Mouse (Mus musculus) liver, adult 2 months (tissue): ENCODE data around the gene Ttc21b. TPM values are rescaled to one million over a fixed set of nuclear protein-coding genes. Genes with fewer than 3 reads are reported as not detected.

Experiments used
- DNase-seq: peaks from one replicate; pipeline ENCODE4 v3.0.0-alpha.2; 2011; ENCODE audit warnings: low read depth, low spot score; ENCODE audit errors: extremely low read depth
- H3K27ac ChIP-seq: fragments of 200-500 bp; replicated peaks from 2 replicates; pipeline ENCODE4 v1.5.1; 2012; ENCODE audit warnings: low read depth, mild to moderate bottlenecking, control low read depth, inconsistent platforms, low read length; ENCODE audit not compliant: insufficient read depth
- H3K27me3 ChIP-seq: fragments of 200-500 bp; 2 replicates; pipeline ENCODE4 v1.6.1; 2012; ENCODE audit warnings: mild to moderate bottlenecking, moderate library complexity, low read length, inconsistent platforms; ENCODE audit not compliant: control insufficient read depth, insufficient read depth
- H3K36me3 ChIP-seq: fragments of 200-500 bp; 2 replicates; pipeline ENCODE4 v1.6.1; 2012; ENCODE audit warnings: low read length, inconsistent platforms; ENCODE audit not compliant: control insufficient read depth, insufficient read depth
- H3K4me1 ChIP-seq: fragments of 200-500 bp; 2 replicates; pipeline ENCODE4 v1.6.1; 2011; ENCODE audit warnings: low read length; ENCODE audit not compliant: control insufficient read depth, insufficient read depth
- H3K4me3 ChIP-seq: fragments of 200-500 bp; 2 replicates; pipeline ENCODE4 v1.5.1; 2011; ENCODE audit warnings: low read depth, mild to moderate bottlenecking, control low read depth, low read length, moderate library complexity; ENCODE audit not compliant: insufficient read depth
- H3K79me2 ChIP-seq: fragments of 200-500 bp; 2 replicates; pipeline ENCODE4 v1.6.1; 2012; ENCODE audit warnings: inconsistent platforms, mild to moderate bottlenecking, low read length, moderate library complexity; ENCODE audit not compliant: control insufficient read depth, insufficient read depth
- H3K9ac ChIP-seq: fragments of 200-500 bp; 2 replicates; pipeline ENCODE4 v1.6.1; 2012; ENCODE audit warnings: low read depth, mild to moderate bottlenecking, control low read depth, inconsistent platforms, low read length
- CTCF ChIP-seq: fragments of 200-500 bp; IDR thresholded peaks from 2 replicates; pipeline ENCODE4 v1.5.1; 2011; ENCODE audit warnings: low read depth, low read length, control low read depth
- POLR2A ChIP-seq: fragments of 200-500 bp; IDR thresholded peaks from 2 replicates; pipeline ENCODE4 v1.6.1; 2011; ENCODE audit warnings: low read length, control low read depth; ENCODE audit not compliant: insufficient read depth; ENCODE audit errors: extremely low read depth
- WGBS: fragments of 180-500 bp; shearing (Covaris S2); methylation state at CpG from one replicate; pipeline ENCODE4 v1.1.7; 2018; 5-methylcytosine and 5-hydroxymethylcytosine counted together
- polyA plus RNA-seq: library from polyadenylated mRNA; depleted of rRNA; stranded (reverse); fragments of >200 nt; gene quantifications from 2 replicates; pipeline ENCODE4 v1.2.3, GENCODE M21; 2012
- total RNA-seq: library from RNA; depleted of rRNA; stranded (reverse); fragments of >200 nt; gene quantifications from 2 replicates; pipeline ENCODE4 v1.2.3, GENCODE M21; 2014

Gene Ttc21b
- total and polyA plus RNA-seq, 2 experiments = 1.0 to 3.7 TPM

GRCm38 (mm10) chr2:66165025-66165424 lies 91.4 kb downstream of the Ttc21b start:
- H3K36me3 ChIP-seq = no peaks in the 10 kb centered on the region
- TF ChIP-seq POLR2A (no peak), CTCF (no peak)
- no peaks in the 10 kb centered on the region for H3K79me2 ChIP-seq
- no peak for DNase-seq
- no peak overlapping the region for H3K9ac ChIP-seq
- WGBS = 92% methylated on average over 8 of the region's 8 CpGs
- H3K4me1 ChIP-seq = no peaks in the 10 kb centered on the region
- H3K27me3 ChIP-seq = no peaks in the 10 kb centered on the region
- H3K4me3 ChIP-seq = no peak overlapping the region
- no peak overlapping the region for H3K27ac ChIP-seq

GRCm38 (mm10) chr2:66158140-66158915 lies 98.1 kb downstream of the Ttc21b start:
- peak; percentile 5 for DNase-seq
- 59% methylated on average over 7 of the region's 7 CpGs for WGBS
- Histone ChIP-seq H3K79me2 (no peaks in the 10 kb centered on the region), H3K4me1 (no peaks in the 10 kb centered on the region), H3K4me3 (no peak overlapping the region), H3K36me3 (no peaks in the 10 kb centered on the region), H3K27ac (no peak overlapping the region), H3K9ac (no peak overlapping the region), H3K27me3 (no peaks in the 10 kb centered on the region)
- TF ChIP-seq POLR2A (no peak), CTCF (no peak)

DNA sequence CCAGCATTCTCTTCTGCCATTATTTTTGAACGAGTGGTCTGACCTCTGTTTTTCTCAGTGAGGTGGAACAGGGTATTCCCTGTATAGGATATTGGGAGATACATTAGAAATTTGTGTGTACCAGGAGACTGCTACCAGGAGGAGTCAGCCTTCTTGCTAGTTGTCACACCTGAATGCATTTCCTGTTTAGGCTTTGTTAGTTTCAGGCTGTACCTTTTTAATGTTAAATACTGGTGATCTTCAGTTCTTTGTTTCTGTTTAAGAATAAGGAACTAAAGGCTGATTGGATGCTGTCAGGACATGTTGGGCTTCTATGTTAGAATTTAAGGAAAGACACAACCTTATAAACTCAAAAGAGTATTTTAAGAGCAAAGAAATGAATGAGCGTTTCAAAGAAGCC lies 105.0 kb downstream of the Ttc21b start:
- no peaks in the 10 kb centered on the region for H3K27me3 ChIP-seq
- no peak overlapping the region for H3K27ac ChIP-seq
- no peaks in the 10 kb centered on the region for H3K79me2 ChIP-seq
- no peaks in the 10 kb centered on the region for H3K4me1 ChIP-seq
- DNase-seq = no peak
- H3K4me3 ChIP-seq = no peak overlapping the region
- no peak overlapping the region for H3K9ac ChIP-seq
- no peaks in the 10 kb centered on the region for H3K36me3 ChIP-seq
- TF ChIP-seq CTCF (no peak), POLR2A (no peak)
- WGBS = 79% methylated on average over 2 of the region's 2 CpGs

DNA sequence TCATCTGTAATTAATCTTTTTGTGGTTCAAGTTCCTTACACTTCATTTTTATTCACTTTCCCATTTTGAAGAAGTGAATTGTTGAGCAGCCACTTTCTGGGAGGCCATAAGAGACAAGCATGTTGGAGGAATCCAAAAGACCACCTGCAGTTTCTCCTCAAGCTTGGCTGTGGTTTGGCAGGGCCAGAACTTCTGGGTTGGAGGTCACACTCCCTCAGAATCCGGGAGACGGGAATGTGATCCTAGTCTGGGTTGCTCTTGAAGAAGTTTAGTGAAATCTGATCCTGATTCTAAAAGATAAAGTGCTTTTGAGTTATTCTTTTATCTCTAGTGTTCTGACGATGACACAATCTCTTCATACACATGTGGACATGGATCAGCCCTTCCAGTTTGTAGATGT lies 105.9 kb downstream of the Ttc21b start:
- H3K27ac ChIP-seq = no peak overlapping the region
- WGBS = 56% methylated on average over 3 of the region's 3 CpGs
- no peaks in the 10 kb centered on the region for H3K4me1 ChIP-seq
- no peak for DNase-seq
- H3K9ac ChIP-seq = no peak overlapping the region
- H3K36me3 ChIP-seq = no peaks in the 10 kb centered on the region
- H3K27me3 ChIP-seq = no peaks in the 10 kb centered on the region
- no peaks in the 10 kb centered on the region for H3K79me2 ChIP-seq
- H3K4me3 ChIP-seq = no peak overlapping the region
- no peak for TF ChIP-seq POLR2A

DNA sequence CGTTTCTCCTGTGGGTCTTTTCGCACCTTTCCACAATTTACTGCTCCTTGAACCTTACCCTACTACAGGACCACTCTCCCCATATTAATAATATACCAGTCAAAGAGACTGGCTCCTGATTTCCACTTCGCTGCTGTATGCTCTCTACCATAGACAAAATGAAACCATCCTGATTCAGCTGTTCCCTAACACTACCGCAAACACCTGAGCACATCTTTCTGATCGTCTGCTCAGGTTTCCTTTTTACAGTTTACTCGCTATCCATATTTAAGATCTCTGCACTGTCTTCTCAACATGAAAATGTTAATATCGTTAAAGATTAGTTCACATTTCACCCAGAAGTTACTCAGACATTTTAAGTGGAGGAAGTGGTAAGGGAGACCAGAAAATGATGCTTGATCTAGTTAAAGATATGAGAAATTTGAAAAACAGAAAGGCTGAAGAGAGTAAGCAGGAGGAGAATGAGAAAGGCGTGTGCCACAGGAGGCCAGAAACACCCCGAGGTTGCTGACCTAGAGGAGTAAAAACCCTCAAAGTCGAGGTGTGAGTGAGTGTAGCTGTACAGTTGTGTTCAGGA lies 107.7 kb downstream of the Ttc21b start:
- H3K36me3 ChIP-seq = no peaks in the 10 kb centered on the region
- no peaks in the 10 kb centered on the region for H3K79me2 ChIP-seq
- WGBS = 76% methylated on average over 10 of the region's 10 CpGs
- no peak for DNase-seq
- TF ChIP-seq CTCF = no peak
- no peak for TF ChIP-seq POLR2A
- H3K27ac ChIP-seq = no peak overlapping the region
- no peak overlapping the region for H3K9ac ChIP-seq
- H3K27me3 ChIP-seq = no peaks in the 10 kb centered on the region
- H3K4me3 ChIP-seq = no peak overlapping the region
- H3K4me1 ChIP-seq = no peaks in the 10 kb centered on the region; the same call in 1 of the 2 replicates

GRCm38 (mm10) chr2:66146473-66146872 lies 109.9 kb downstream of the Ttc21b start:
- no peaks in the 10 kb centered on the region for H3K36me3 ChIP-seq
- H3K27ac ChIP-seq = no peak overlapping the region
- H3K9ac ChIP-seq = no peak overlapping the region
- TF ChIP-seq CTCF (no peak), POLR2A (no peak)
- no peaks in the 10 kb centered on the region for H3K79me2 ChIP-seq
- 64% methylated on average over 4 of the region's 4 CpGs for WGBS
- no peak overlapping the region for H3K4me3 ChIP-seq
- DNase-seq = no peak
- no peaks in the 10 kb centered on the region; the same call in 1 of the 2 replicates for H3K4me1 ChIP-seq
- H3K27me3 ChIP-seq = no peaks in the 10 kb centered on the region
